Mouse (Mus musculus): Measurements from ENCODE around the gene Mpc1.

DNA sequence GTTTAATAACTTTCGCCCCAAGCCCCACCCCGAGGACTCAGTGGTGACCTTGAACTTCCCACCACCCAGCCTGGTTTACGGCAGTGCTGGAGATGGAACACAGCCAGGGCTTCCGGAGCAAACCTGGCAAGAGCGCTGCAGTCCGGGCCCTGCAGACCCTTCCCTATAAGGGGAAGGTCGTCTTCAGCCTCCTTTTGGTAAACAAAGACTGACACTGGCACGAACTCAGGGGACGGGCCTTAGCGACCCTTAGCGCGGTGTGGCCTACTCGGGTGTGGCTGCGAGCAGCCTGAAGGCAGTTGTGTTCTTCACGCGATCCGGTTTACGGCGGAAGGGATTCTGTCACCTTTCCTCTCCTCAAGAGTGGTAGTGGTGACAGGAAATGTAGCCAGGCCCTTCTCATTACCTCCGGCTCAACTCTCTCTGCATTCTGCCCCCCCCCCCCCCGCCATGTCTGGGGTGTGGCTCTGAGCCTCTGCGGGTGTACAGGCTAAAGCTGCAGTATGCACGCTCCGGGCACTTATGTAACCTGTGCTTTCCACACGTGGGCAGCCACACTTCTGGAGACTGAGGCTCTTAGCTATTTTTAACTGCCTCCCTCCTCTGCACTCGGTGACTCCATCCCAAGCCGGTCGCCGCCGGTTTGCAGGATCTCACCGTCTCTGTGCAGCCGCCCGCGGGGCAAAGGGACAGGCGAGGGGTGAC lies at the start of gene Mpc1:
- TF ChIP-seq CTCF (conservative IDR thresholded peaks at IDR 0.05; ENCODE audit: low read length) (no peak), NANOG (IDR thresholded peaks at IDR 0.05; ENCODE audit: borderline replicate concordance, low read length) (no peak)

All from E14TG2a.4 (cell line).